Mouse (Mus musculus): ENCODE data around the gene 2200002J24Rik. TPM values are rescaled to one million over a fixed set of nuclear protein-coding genes. Genes with fewer than 3 reads are reported as not detected.

2200002J24Rik gene
- polyA plus RNA-seq (2017; shearing (Covaris generic)): not detected

DNA sequence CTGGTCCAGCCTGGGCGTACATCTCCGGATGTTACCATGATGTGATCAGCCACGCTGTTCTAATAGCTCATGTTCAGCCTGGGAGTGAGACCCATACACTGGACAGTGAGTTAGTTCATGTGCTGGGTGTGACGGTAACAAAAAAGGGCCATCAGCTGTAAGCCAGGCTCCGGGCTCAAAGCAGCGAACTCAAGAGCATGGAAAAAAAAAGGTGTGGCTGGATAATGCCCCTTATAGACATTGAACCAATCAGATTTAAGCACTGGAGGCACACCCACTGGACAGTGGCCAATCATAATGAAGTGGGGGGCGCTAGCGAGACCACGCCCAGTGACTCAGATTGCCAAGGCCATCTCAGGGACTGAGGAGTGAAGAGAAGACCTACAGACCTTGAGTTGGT lies at the start of gene 2200002J24Rik:
TSS of gene 2200002J24Rik (plus strand) at position 338 of the 400 bp plus-strand sequence.

DNA sequence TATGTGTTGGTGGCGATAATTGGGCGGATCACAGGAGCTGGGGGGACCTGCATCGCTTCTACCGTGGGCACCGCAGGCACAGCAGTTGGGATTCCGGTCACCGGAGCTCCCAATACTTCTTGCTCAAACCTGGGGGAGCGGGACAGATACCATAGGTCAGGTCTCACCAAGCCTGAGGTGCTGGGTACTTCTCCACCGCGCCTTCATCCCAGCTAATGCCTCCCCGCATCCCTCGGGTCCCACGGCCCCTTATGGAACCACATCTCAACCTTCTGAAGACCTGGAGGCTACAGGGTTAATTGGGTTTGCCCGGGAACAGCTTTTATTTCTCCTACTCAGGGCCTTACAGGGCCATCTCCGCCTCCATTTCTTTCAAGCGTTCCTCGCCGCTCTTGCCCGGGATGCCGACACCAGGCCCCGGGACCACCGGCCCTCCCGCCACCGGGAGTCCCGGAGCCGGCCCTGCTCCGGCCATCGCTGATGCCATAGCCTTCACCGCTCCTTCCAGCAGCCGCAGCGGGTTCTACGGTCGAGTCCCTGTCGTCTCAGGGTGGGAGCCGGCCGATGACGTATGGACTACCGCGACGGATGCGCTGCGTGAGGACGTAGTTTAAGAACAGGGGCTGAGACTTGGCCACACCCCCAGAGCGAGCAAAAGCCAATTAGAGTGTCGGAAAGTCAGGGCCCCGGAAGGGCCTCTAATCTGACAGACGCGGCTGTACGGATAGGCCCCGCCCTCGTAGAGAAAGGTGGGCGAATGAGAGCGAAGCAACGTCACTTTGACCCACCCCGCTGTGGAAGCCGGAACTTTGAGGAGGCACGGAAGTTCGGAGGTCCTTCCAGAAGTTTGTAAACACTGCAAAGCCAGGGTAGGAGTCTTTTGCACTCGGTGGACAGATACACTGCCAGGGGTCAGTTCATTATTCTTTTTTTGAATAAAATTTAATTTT lies 48.9 kb upstream of the 2200002J24Rik start, which contains the start of gene Rbm42:
TSS of gene Rbm42 (minus strand) at position 727 of the 950 bp plus-strand sequence.

DNA sequence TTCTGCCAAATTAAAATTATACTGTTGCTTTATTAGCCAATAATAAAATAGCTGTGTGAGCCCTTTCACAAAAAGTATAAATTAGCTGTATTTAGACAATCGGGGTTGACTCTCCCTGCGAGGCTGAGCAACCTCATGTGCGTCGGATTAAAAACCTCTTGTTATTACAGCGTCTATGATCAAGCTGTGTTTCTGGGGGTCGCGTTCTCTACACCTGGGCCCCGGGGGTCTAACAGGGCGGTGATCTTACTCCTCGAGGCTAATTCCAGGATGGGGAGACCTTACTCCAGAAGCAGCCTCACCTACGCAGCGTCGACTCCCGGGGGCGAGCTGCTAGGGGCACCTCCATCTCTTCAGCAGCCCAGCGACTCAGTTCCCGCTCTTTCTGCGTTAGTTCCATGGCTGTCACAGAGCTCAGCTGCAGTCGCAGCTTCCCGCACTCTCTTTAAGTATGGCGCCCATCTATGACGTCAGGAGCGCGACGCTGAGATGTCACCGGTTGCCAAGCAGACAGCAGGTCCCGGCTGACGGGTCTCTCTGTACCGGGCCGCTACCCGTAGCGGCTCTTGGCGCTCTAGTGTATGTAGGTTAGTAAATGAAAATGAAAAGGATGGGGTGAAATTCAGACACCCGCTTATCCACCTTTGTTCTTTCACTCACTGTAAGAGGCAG lies 34.1 kb upstream of the 2200002J24Rik start, which contains the start of gene Haus5:
TSS of gene Haus5 (minus strand) at position 466 of the 672 bp plus-strand sequence.

DNA sequence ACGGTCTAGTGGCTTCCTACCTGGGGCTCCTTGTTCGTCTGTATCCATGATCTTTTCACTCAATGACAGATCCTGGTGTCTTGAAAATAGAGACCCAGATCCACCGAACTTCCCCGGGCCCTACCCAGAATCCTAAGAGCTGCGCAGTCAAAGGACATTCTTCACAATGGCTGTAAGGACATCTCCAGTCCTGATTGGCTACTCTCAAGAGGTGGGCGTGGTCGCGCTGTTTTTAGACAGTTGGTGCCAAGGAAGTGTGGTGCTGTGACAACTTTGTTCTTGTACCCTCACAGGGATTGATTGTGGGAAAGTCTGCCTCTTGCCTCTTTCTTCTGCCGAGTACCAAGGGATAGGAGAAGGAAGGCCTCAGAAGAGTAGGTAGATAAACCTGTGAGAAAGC lies 27.2 kb upstream of the 2200002J24Rik start, which contains the start of gene Pmis2:
TSS of gene Pmis2 (minus strand) at position 126 of the 400 bp plus-strand sequence.

DNA sequence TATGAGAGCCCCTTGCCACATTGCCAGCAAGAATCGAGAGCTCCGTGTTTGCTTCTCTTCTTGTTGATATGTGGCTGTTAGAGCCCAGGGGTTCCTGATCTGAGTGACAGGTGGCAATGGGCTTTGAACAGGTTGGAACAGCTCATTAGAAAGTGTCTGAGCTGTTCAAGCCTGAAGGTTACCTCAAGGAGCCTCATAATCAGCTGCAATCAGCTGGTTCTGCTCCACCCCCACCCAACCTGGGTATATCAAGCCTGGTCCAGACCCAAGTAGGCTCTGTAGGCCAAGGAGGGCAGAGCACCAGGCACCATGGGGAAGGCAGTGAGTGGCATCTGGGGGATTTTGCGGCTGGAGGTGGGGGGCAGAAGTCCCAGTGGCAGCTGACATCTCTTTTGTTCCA lies 13.2 kb downstream of the 2200002J24Rik start, which contains the start of gene Atp4a:
TSS of gene Atp4a (plus strand) at position 268 of the 400 bp plus-strand sequence.

DNA sequence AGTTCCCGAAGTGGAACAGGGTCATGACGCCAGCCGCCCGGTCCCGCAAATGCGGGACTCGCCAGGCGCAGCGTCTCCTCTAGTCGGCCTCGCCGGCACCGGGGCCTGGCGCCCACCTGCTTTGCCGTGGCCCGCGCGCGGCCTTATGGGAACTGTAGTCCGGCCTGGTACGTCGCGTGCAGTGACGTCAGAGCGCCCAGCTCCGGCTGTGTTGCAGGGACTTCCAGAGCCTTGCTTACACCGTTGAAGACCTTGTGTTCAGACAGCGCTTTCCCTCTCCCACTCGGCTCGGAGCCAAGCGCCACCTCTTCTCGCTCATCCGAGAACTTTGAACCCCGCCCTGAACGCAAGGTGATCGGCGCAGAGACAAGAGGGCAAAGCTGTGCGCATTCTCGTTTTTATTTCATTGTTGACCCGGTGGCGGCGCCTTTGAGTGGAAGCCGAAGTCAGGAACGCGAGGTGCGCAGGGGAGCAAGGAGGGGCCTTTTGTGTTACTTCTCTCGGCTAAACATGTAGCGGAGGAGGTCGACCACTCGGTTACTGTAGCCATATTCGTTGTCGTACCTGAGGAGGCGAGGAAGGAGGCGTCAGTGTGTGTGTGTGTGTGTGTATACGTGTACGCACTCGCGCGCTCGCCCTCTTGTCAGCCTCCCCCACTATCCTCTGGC lies 30.8 kb downstream of the 2200002J24Rik start, which contains the start of gene Tmem147:
TSS of gene Tmem147 (minus strand) at position 145 of the 668 bp plus-strand sequence.

DNA sequence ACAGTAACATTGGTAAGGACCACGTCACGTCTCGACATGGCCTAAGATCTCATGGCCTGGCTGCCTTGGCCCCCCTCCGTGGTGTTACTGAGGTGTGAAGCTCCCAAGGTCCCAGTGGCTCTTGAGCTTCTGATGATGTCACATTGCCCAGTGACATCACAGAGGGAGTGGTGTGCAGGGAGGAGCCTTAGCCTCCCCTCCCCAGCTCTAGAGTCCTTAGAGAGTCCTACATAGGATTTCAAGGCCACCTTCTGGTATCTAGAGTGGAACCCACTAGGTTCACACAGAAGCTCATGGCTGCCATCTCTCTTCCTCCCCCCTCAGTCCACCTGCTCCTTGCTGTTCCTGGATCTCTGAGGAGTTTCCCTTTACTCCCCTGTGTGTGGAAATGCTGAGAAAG lies 44.9 kb downstream of the 2200002J24Rik start, which contains the start of gene Gapdhs:
TSS of gene Gapdhs (minus strand) at position 65 of the 400 bp plus-strand sequence.

Other genes starting within 250 kb of the 2200002J24Rik start
- not detected for gene Kirrel2, start 241.2 kb upstream of the 2200002J24Rik start, polyA plus RNA-seq (2017; shearing (Covaris generic))
- gene Nphs1, start 240.6 kb upstream of the 2200002J24Rik start, polyA plus RNA-seq (2017; shearing (Covaris generic)): not detected
- not detected for gene Prodh2, start 205.3 kb upstream of the 2200002J24Rik start, polyA plus RNA-seq (2017; shearing (Covaris generic))
- gene Arhgap33, start 163.9 kb upstream of the 2200002J24Rik start, polyA plus RNA-seq (2017; shearing (Covaris generic)): 1.1 TPM
- gene Hspb6, start 146.7 kb upstream of the 2200002J24Rik start, polyA plus RNA-seq (2017; shearing (Covaris generic)): 3.2 TPM
- 10.4 TPM for gene Proser3, start 146.6 kb upstream of the 2200002J24Rik start, polyA plus RNA-seq (2017; shearing (Covaris generic))
- 108 TPM for gene Lin37, start 139.1 kb upstream of the 2200002J24Rik start, polyA plus RNA-seq (2017; shearing (Covaris generic))
- gene U2af1l4, start 135.6 kb upstream of the 2200002J24Rik start, polyA plus RNA-seq (2017; shearing (Covaris generic)): 42.0 TPM
- 105 TPM for gene Gm49396, start 135.6 kb upstream of the 2200002J24Rik start, polyA plus RNA-seq (2017; shearing (Covaris generic))
- 242 TPM for gene Psenen, start 135.3 kb upstream of the 2200002J24Rik start, polyA plus RNA-seq (2017; shearing (Covaris generic))
- gene Igflr1, start 133.5 kb upstream of the 2200002J24Rik start, polyA plus RNA-seq (2017; shearing (Covaris generic)): 243 TPM
- gene Kmt2b, start 110.2 kb upstream of the 2200002J24Rik start, polyA plus RNA-seq (2017; shearing (Covaris generic)): 12.2 TPM
- gene Zbtb32, start 100.0 kb upstream of the 2200002J24Rik start, polyA plus RNA-seq (2017; shearing (Covaris generic)): 17.6 TPM
- gene Upk1a, start 86.1 kb upstream of the 2200002J24Rik start, polyA plus RNA-seq (2017; shearing (Covaris generic)): 0.45 TPM
- 808 TPM for gene Cox6b1, start 72.8 kb upstream of the 2200002J24Rik start, polyA plus RNA-seq (2017; shearing (Covaris generic))
- not detected for gene Etv2, start 63.1 kb upstream of the 2200002J24Rik start, polyA plus RNA-seq (2017; shearing (Covaris generic))
- gene Rbm42, start 48.6 kb upstream of the 2200002J24Rik start, polyA plus RNA-seq (2017; shearing (Covaris generic)): 206 TPM
- gene Haus5, start 33.9 kb upstream of the 2200002J24Rik start, polyA plus RNA-seq (2017; shearing (Covaris generic)): 31.3 TPM
- gene Pmis2, start 27.3 kb upstream of the 2200002J24Rik start, polyA plus RNA-seq (2017; shearing (Covaris generic)): not detected
- gene Atp4a, start 13.3 kb downstream of the 2200002J24Rik start, polyA plus RNA-seq (2017; shearing (Covaris generic)): not detected
- gene Tmem147, start 30.6 kb downstream of the 2200002J24Rik start, polyA plus RNA-seq (2017; shearing (Covaris generic)): 109 TPM
- 0.32 TPM for gene Gapdhs, start 44.8 kb downstream of the 2200002J24Rik start, polyA plus RNA-seq (2017; shearing (Covaris generic))
- 1.5 TPM for gene Sbsn, start 52.5 kb downstream of the 2200002J24Rik start, polyA plus RNA-seq (2017; shearing (Covaris generic))
- not detected for gene Dmkn, start 64.8 kb downstream of the 2200002J24Rik start, polyA plus RNA-seq (2017; shearing (Covaris generic))
- gene Krtdap, start 89.0 kb downstream of the 2200002J24Rik start, polyA plus RNA-seq (2017; shearing (Covaris generic)): not detected
- gene Ffar2, start 124.8 kb downstream of the 2200002J24Rik start, polyA plus RNA-seq (2017; shearing (Covaris generic)): not detected
- not detected for gene Ffar3, start 157.3 kb downstream of the 2200002J24Rik start, polyA plus RNA-seq (2017; shearing (Covaris generic))
- not detected for gene Ffar1, start 162.6 kb downstream of the 2200002J24Rik start, polyA plus RNA-seq (2017; shearing (Covaris generic))
- gene Cd22, start 181.4 kb downstream of the 2200002J24Rik start, polyA plus RNA-seq (2017; shearing (Covaris generic)): 16.4 TPM
- gene Mag, start 215.9 kb downstream of the 2200002J24Rik start, polyA plus RNA-seq (2017; shearing (Covaris generic)): not detected
- not detected for gene Hamp2, start 225.8 kb downstream of the 2200002J24Rik start, polyA plus RNA-seq (2017; shearing (Covaris generic))
- gene Hamp, start 245.1 kb downstream of the 2200002J24Rik start, polyA plus RNA-seq (2017; shearing (Covaris generic)): not detected

Measured in activated CD4-positive, CD25-positive, alpha-beta regulatory T cell, adult 9 weeks (primary cell).